Mouse (Mus musculus): ENCODE measurements around the gene Csmd2.

Gene Csmd2

GRCm38 (mm10) chr4:128407084-128407845 lies 419.6 kb downstream of the Csmd2 start:
- no peak for DNase-seq (ENCODE audit: low read depth, low spot score)

- DNase-seq (ENCODE audit: low read depth, low spot score): no peak
Observed at GRCm38 (mm10) chr4:128411941-128412630, 424.4 kb downstream of the Csmd2 start.

GRCm38 (mm10) chr4:128414741-128415140 lies 427.1 kb downstream of the Csmd2 start:
- DNase-seq (ENCODE audit: low read depth, low spot score): no peak

GRCm38 (mm10) chr4:128419988-128420617 lies 432.4 kb downstream of the Csmd2 start:
- DNase-seq (ENCODE audit: low read depth, low spot score): no peak

- DNase-seq (ENCODE audit: low read depth, low spot score): no peak
Observed at GRCm38 (mm10) chr4:128422486-128422885, 434.8 kb downstream of the Csmd2 start.

GRCm38 (mm10) chr4:128425339-128425738 lies 437.7 kb downstream of the Csmd2 start:
- no peak for DNase-seq (ENCODE audit: low read depth, low spot score)

- DNase-seq (ENCODE audit: low read depth, low spot score): no peak
Observed at GRCm38 (mm10) chr4:128427261-128428030, 439.8 kb downstream of the Csmd2 start.

- no peak for DNase-seq (ENCODE audit: low read depth, low spot score)
Observed at GRCm38 (mm10) chr4:128428303-128429107, 440.8 kb downstream of the Csmd2 start.

- DNase-seq (ENCODE audit: low read depth, low spot score): no peak
Observed at GRCm38 (mm10) chr4:128429591-128429990, 441.9 kb downstream of the Csmd2 start.

- DNase-seq (ENCODE audit: low read depth, low spot score): no peak
Observed at GRCm38 (mm10) chr4:128440550-128440949, 452.9 kb downstream of the Csmd2 start.

GRCm38 (mm10) chr4:128441228-128441627 lies 453.6 kb downstream of the Csmd2 start:
- DNase-seq (ENCODE audit: low read depth, low spot score): no peak

GRCm38 (mm10) chr4:128442791-128443190 lies 455.1 kb downstream of the Csmd2 start:
- no peak for DNase-seq (ENCODE audit: low read depth, low spot score)

GRCm38 (mm10) chr4:128445514-128446260 lies 458.0 kb downstream of the Csmd2 start:
- DNase-seq (ENCODE audit: low read depth, low spot score): no peak

- DNase-seq (ENCODE audit: low read depth, low spot score): no peak
Observed at GRCm38 (mm10) chr4:128448831-128449431, 461.3 kb downstream of the Csmd2 start.

- no peak for DNase-seq (ENCODE audit: low read depth, low spot score)
Observed at GRCm38 (mm10) chr4:128450137-128450536, 462.5 kb downstream of the Csmd2 start.

GRCm38 (mm10) chr4:128450974-128451373 lies 463.3 kb downstream of the Csmd2 start:
- no peak for DNase-seq (ENCODE audit: low read depth, low spot score)

GRCm38 (mm10) chr4:128451383-128451794 lies 463.7 kb downstream of the Csmd2 start:
- DNase-seq (ENCODE audit: low read depth, low spot score): no peak

GRCm38 (mm10) chr4:128466708-128467107 lies 479.1 kb downstream of the Csmd2 start:
- no peak for DNase-seq (ENCODE audit: low read depth, low spot score)

- DNase-seq (ENCODE audit: low read depth, low spot score): no peak
Observed at GRCm38 (mm10) chr4:128468040-128468439, 480.4 kb downstream of the Csmd2 start.

GRCm38 (mm10) chr4:128476249-128476648 lies 488.6 kb downstream of the Csmd2 start:
- no peak for DNase-seq (ENCODE audit: low read depth, low spot score)

All from c-Kit-negative CD71-positive TER-119-positive erythroid progenitor cells, embryonic 14.5 days (primary cell).